25 mouse cellular contexts compared by ENCODE assay signal in the genomic region with DNA sequence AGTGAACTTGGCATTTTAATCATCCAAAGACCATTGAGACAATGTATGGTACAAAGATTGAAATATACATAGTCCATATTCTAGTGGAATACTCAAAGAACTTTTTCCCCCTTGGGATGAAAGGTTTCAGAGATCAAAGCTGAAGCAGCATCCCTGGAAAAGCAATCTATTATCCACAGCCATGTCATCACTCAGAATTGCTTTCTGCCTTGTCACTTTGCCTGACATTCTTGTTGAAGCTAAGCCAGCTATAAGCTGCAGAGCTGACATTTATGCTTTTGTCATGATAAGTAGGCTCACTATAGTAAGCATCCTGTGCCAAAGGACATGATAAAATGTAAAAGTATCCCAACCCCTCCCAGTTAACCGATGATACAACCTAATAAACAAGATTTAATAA.
"Had no signal": no experiment of that assay in that cellular context is flagged by ENCODE, and none has a peak within 500 bp of the region (broad histone marks: within the 10 kb centered on the region; RNA-seq: fewer than 3 reads in every experiment).

No protein-coding gene starts in this region.

- ATAC-seq: hindbrain, embryonic 16.5 days; inflammation-experienced regulatory T-cells, adult 6 months; intestine, embryonic 15.5 days; intestine, postnatal 0 days had no signal

- H3K27ac ChIP-seq: gastrocnemius, adult 2 months; heart, embryonic 10.5 days; hindbrain, embryonic 10.5 days; hindbrain, embryonic 12.5 days; hindbrain, embryonic 14.5 days; intestine, embryonic 15.5 days; layer of hippocampus, adult 2 months; left cerebral cortex, adult 2 months; limb, embryonic 10.5 days; limb, embryonic 12.5 days had no signal

- H3K4me2 ChIP-seq: heart, embryonic 12.5 days; hindbrain, embryonic 12.5 days; hindbrain, embryonic 14.5 days; intestine, embryonic 15.5 days; limb, embryonic 12.5 days had no signal

- H3K4me3 ChIP-seq: gastrocnemius, adult 2 months; heart, embryonic 10.5 days; heart, embryonic 12.5 days; hindbrain, embryonic 10.5 days; hindbrain, embryonic 12.5 days; intestine, embryonic 15.5 days; layer of hippocampus, adult 2 months; left cerebral cortex, adult 2 months; limb, embryonic 10.5 days; limb, embryonic 12.5 days had no signal

- DNase-seq: gastrocnemius, adult 2 months; gastrocnemius, postnatal 10 days; gastrocnemius, postnatal 25 days; heart, adult 18-20 months; heart, postnatal 10 days; heart, postnatal 4 days; kidney, adult 18-20 months; kidney, adult 8-10 months; kidney, postnatal 10 days; kidney, postnatal 25 days; kidney, postnatal 4 days; liver had no signal

- H3K4me1 ChIP-seq: heart, embryonic 10.5 days; heart, embryonic 12.5 days; hindbrain, embryonic 10.5 days; hindbrain, embryonic 12.5 days; intestine, embryonic 15.5 days; limb, embryonic 10.5 days; limb, embryonic 12.5 days had no signal

- H3K36me3 ChIP-seq: heart, embryonic 10.5 days; heart, embryonic 12.5 days; hindbrain, embryonic 10.5 days; hindbrain, embryonic 12.5 days; intestine, embryonic 15.5 days; limb, embryonic 10.5 days; limb, embryonic 12.5 days had no signal

- H3K27me3 ChIP-seq: heart, embryonic 12.5 days; hindbrain, embryonic 12.5 days; intestine, embryonic 15.5 days; limb, embryonic 12.5 days had no signal

- H3K9me3 ChIP-seq: heart, embryonic 10.5 days; heart, embryonic 12.5 days; hindbrain, embryonic 10.5 days; hindbrain, embryonic 12.5 days; intestine, embryonic 15.5 days; limb, embryonic 10.5 days; limb, embryonic 12.5 days had no signal

- H3K9ac ChIP-seq: heart, embryonic 12.5 days; hindbrain, embryonic 12.5 days; hindbrain, embryonic 14.5 days; intestine, embryonic 15.5 days; limb, embryonic 12.5 days had no signal
